Mouse (Mus musculus): ENCODE data around the gene Hist1h2bm.

Hist1h2bm gene

DNA sequence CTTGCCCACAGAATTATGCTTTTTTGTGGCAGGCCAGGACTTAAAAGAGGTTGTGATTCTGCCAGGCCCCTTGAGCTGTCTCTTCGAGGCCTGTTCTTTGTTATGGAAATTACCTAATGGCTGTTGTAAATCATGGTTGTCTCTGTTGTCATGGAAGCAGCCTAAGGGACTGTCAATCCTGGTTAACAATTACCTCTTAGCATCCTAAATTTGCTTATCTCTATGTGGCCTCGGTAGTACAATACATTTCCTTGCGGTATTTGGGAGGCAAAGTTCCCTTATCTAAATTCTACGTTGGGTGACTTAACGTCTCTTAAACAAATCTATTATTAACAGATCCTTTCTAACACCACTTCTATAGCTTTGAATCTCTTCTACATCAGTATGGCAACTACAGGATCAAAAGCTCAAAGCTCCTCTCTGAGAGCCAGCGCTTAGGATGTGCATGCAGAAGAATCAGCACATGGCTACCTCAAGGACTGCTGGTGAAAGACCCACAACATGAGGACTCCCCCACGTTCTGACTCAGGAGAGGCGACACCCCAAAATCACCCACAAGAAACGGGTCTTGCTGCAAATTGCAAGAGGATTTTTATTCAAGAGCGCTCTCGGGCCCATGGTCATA is 6.2 kb downstream of the Hist1h2bm start:
- CTCF ChIA-PET, result interaction anchor here (1.0 kb wide), 1 partner anchor 9 kb away, joined by 4 read pairs; no protein-coding TSS in a partner anchor

DNA sequence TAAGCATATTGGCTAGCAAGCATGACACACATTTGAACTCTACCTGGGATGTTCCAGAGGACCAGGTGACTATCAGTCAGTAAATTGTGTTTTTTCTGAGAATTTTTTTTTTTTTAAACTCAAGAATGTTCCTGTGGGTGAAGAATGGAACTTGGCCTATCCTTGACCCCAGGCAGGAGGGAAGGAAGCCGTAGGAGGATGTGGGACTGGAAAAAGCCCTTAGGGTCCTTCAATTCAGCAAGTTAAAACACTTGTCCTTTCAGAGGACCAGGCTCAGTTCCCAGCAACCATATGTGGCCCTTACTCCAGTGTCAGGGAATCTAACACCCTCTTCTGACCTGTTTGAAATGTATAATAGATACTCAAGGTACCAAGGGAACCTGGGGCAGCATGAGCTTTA is 7.7 kb downstream of the Hist1h2bm start:
- CTCF ChIA-PET, result no interaction called here

DNA sequence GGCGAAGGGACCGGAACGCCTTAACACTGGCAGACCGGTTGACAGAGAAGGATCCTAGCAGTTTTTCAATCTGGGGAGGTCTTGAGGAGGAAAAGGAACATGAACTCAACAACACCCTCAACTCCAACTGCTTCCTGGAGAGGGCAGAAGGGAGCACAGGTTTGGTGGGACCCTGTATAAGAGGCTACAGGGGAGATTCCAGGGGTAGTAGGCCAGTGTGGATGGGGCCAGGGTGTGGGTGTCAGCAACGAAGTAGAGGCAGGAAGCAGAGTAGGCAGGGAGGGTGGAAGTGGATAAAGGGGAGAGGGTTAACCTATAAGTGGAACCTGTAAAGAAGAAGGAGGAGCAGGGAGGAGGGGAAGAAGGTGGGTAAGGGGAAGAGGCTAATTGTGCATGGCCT is 11.6 kb downstream of the Hist1h2bm start:
- CTCF ChIA-PET, result interaction anchor here (0.7 kb wide), 1 partner anchor 532 kb away, joined by 3 read pairs; no protein-coding TSS in a partner anchor

DNA sequence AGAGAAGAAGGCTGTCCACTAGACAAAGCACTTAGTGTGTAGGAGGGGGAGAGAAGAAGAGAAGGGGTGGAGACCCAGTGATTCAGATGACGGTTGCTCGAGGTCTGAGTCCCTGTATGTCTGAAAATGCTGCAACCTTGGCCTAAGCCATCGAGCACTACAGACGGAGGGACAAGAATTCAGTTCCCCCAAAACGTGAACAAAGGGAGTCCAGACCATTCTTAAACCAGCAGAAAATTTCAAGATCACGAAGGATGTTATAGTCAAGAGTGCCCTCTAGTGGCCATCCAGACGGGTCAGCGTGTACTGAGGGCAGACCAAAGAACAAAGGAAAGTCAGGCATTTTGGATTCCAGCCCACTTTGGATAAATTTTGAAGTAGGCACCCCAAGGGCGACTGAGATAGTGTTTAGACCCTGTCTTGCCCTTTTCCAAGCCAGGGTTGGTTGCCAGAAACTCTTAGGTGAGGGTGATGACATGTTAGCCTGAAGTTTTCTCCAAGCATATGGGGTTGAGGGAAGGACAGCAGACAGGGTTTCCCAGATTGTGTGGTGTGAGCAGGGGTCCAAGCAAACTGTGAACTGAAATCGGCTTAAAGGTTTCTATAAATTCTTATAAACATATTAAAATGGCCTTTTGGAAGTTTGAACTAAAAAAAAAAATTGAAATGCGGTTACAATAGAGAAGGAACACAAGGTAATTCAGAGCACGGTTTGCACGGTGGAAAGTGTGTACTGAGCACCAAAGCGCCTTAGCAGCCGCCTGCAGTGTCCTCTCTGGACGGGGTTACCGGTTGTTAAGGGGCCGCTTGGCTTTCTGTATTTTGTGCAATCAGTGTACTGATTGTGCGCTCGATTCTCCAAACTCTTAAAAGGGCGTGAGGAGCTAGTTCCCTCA is 12.4 kb downstream of the Hist1h2bm start:
- CTCF ChIA-PET, result interaction anchor here (0.7 kb wide), 1 partner anchor 532 kb away, joined by 3 read pairs; no protein-coding TSS in a partner anchor

DNA sequence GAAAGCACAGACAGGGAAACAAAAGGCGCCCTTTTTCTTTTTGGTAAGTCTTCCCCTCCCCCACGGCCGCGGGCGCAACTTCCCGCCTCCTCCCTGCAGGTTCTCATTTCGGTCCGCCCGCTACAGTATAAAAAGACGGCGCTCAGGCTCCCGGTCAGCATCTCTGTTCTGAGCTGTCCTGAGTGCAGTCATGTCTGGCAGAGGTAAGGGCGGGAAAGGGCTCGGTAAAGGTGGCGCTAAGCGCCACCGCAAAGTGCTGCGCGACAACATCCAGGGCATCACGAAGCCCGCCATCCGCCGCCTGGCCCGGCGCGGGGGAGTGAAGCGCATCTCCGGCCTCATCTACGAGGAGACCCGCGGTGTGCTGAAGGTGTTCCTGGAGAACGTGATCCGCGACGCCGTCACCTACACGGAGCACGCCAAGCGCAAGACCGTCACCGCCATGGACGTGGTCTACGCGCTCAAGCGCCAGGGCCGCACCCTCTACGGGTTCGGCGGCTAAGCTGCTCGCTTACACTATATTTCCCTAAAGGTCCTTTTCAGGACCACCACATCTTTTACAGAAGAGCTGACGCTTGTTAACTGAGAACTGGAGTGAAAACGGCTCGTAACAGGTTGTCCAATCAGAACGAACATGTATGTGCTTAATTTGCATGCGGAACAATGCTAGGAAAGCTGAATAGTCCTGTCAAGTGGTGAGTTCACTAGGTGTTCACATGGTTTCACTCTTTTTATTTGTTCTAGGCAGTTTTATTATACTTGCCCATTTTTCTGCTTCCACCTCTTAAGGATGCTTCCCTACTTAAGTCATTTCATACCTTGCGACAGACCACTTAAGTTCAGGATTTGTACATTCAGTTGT is 13.3 kb downstream of the Hist1h2bm start, which contains the start of gene Hist1h4j:
TSS of gene Hist1h4j (plus strand) at position 159 of the 862 bp plus-strand sequence.
- CTCF ChIA-PET, result interaction anchor here (1.0 kb wide), 1 partner anchor 14 kb away, joined by 4 read pairs; no protein-coding TSS in a partner anchor

DNA sequence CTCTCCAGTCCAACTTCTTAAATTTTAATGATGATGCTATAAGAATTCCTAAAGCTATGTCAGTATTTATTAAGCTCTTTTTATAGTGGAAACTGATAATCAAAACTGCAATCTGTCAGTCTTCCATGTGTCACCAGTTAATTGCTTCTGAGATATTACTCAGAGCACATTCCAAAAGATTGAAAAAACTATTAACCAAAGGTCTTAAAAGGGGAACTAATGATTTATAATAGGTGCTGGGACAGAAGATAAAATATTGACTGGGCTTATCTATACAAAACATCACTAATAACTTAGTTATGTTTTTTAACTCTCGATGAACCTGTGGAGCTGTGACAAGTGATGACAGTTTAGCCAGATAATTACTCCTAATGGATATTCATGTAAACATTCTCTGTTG is 23.2 kb downstream of the Hist1h2bm start:
- CTCF ChIA-PET, result no interaction called here

DNA sequence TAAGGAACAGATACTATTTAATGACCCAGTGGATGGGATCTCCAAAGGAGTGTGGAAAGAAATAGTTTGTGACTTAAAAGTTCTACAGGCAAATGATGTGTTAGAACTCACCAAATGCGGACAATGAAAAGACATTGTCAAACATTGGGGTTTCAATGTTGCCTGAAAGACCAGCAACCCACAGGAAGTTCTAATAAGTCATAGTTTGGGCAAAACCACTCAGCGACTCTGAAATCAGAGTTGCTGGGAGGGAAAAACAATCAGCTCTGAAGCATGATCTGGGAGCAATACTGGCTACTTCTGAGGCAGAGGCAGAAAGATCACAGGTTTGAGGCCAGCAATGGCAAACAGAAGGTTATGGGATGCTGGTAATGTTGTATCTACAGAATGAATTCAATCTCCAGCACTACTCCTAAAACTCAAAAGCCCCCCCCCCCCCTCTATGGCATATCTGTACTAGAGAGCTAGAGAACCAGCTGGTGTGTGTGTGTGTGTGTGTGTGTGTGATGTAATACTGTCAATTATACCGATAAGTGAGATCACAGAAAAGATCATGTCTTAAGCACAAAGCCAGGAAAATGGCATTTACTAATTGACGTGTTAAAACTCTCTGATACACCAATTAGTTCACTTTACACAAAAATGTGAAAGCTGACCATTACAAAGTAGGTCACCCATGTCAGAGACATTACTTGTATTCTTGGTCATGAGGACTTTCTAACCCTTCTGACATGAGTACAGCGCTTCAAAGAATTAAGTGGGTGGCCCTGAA is 27.7 kb downstream of the Hist1h2bm start:
- CTCF ChIA-PET, result interaction anchor here (0.6 to 1.7 kb wide), 7 partner anchors 10 to 349 kb away, joined by 3 to 8 read pairs (median 4); partner anchors contain the start of gene Hist1h4j

DNA sequence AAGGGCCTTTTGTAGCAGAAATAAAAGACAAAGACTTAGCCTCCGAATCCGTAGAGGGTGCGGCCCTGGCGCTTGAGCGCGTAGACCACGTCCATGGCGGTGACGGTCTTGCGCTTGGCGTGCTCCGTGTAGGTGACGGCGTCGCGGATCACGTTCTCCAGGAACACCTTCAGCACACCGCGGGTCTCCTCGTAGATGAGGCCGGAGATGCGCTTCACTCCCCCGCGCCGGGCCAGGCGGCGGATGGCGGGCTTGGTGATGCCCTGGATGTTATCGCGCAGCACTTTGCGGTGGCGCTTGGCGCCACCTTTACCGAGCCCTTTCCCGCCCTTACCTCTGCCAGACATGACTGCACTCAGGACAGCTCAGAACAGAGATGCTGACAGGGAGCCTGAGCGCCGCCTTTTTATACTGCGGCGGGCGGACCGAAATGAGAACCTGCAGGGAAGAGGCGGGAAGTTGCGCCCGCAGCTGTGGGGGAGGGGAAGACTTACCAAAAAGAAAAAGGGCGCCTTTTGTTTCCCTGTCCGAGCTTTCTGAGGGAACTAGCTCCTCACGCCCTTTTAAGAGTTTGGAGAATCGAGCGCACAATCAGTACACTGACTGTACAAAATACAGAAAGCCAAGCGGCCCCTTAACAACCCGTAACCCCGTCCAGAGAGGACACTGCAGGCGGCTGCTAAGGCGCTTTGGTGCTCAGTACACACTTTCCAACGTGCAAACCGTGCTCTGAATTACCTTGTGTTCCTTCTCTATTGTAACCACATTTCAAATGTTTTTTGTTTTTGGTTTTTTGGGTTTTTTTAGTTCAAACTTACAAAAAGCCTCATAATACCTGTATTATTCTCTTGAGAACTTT is 28.5 kb downstream of the Hist1h2bm start, which contains the start of gene Hist1h4k:
TSS of gene Hist1h4k (minus strand) at position 347 of the 859 bp plus-strand sequence.
- CTCF ChIA-PET, result interaction anchor here (0.6 to 1.7 kb wide), 7 partner anchors 11 to 350 kb away, joined by 3 to 8 read pairs (median 4); partner anchors contain the start of gene Hist1h4j

DNA sequence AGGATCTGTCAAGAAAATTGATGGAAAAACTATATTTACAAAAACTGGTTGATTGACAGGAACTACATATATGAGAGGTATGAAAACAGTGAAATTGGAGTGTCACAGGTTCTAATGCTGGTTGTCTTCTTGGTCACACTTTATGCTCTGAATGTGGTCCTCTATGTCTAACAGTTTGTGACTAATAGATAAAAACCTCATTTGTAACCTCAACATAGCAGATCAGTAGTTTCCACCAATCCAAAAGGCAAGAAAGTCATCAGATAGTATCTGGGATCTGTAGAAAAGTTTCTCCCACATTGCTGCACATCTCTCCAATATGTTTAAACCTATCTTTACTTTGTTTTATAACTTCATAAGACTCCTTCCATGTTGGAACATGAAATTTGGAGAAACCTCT is 29.6 kb downstream of the Hist1h2bm start:
- CTCF ChIA-PET, result no interaction called here

DNA sequence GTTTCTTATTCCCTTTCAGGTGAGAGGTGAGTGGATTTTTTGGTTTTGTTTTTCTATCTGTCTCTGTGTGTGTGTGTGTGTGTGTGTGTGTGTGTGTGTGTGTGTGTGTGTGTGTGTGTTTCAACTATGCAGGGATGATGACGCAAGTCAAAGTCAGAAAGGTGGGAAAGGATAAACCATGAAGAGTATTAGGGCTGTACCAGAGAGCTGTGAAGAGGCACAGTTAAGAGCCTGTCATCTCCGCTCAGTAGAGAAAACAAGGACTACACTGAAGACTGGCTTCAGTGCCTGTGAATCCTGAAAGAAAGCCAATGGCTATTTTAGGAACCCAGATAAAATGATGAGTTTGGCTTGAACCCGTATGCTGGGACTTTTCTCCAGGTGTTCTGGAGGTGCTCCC is 30.0 kb downstream of the Hist1h2bm start:
- CTCF ChIA-PET, result no interaction called here

DNA sequence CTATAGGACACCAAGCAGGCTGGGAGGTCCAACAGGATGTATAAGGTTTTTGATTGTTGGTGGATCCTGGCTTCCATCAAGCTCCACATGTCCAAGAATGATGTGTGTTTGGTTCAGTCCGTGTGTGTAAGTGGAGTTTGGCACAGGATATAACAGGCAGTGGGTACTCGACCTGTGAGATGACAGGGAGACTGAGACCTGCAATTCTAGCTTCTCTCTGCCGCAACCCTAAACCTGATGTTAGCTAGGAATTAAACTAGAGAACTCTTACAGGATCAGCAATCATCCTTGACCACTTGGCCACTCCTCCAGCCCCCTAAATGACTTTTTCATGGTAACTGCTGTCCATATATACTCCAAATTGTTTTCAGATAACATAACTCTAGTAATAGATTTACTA is 30.5 kb downstream of the Hist1h2bm start:
- CTCF ChIA-PET, result no interaction called here

DNA sequence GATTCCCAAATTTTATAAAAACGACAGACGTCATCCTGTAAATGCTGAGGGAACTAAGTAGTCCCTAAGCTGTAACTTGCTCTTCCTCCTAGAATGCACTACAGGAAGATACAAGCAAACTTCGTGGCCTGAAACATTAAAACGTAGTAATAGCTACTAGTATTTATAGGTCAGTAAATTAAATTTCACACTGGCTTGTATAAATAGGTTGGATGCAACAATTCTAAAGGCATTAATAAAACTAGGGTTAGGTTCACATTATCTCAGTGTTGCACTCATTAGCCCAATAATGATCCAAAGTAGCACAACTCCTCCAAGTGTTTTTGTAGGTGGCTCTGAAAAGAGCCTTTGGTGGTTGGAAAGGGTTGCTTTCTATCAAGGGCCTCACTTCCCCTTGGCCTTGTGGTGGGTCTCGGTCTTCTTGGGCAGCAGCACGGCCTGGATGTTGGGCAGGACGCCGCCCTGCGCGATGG is 31.2 kb downstream of the Hist1h2bm start:
- CTCF ChIA-PET, result interaction anchor here (0.6 kb wide), 1 partner anchor 26 kb away, joined by 3 read pairs; no protein-coding TSS in a partner anchor

DNA sequence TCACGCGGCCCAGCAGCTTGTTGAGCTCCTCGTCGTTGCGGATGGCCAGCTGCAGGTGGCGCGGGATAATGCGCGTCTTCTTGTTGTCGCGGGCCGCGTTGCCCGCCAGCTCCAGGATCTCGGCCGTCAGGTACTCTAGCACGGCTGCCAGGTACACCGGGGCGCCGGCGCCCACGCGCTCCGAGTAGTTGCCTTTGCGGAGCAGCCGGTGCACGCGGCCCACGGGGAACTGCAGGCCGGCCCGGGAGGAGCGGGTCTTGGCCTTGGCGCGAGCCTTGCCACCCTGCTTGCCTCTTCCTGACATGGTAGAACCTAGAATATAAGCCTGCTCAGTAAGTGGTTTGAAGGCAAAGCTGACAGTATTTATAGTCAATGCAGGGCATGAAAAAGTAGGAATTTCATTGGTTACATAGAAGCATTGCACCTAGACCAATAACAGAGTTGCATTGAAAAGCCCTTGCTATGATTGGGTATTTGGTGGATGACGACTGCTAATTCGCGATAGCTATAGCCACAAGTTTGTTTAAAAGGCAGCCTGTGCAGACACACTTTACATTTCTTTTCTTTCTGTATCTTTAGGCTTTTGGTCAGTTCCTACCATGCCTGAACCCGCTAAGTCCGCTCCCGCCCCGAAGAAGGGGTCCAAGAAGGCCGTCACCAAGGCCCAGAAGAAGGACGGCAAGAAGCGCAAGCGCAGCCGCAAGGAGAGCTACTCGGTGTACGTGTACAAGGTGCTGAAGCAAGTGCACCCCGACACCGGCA is 31.9 kb downstream of the Hist1h2bm start, which contains the start of the genes Hist1h2ak and Hist1h2bn:
TSS of gene Hist1h2ak (minus strand) at position 304 of the 762 bp plus-strand sequence.
TSS of gene Hist1h2bn (plus strand) at position 600 of the 762 bp plus-strand sequence.
- CTCF ChIA-PET, result interaction anchor here (0.6 kb wide), 2 partner anchors 25 kb away, joined by 3 read pairs; no protein-coding TSS in a partner anchor

DNA sequence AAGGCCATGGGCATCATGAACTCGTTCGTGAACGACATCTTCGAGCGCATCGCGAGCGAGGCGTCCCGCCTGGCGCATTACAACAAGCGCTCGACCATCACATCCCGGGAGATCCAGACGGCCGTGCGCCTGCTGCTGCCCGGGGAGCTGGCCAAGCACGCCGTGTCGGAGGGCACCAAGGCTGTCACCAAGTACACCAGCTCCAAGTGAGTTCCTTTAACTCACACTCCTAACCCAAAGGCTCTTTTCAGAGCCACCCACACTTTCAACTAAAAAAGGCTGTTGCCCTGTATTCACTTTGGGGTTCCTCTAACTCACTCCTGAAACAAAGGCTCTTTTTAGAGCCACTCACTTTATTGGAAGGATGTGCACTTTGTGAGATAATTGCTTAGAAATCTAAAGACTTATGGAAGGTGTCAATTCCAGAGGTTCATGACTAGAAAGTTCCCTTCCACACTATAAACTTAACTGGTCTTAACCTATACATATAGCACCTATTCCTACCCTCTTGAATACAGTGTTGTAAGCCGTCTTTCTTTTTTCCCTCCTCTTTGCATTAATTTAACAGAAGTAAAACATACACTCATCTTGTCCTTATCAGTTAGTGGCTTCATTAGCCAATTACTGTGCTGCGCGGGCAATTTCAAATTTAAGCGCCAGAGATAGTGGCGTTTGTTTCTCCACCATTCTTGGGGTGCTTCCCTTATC is 32.6 kb downstream of the Hist1h2bm start:
- CTCF ChIA-PET, result interaction anchor here (0.6 kb wide), 1 partner anchor 24 kb away, joined by 3 read pairs; no protein-coding TSS in a partner anchor

DNA sequence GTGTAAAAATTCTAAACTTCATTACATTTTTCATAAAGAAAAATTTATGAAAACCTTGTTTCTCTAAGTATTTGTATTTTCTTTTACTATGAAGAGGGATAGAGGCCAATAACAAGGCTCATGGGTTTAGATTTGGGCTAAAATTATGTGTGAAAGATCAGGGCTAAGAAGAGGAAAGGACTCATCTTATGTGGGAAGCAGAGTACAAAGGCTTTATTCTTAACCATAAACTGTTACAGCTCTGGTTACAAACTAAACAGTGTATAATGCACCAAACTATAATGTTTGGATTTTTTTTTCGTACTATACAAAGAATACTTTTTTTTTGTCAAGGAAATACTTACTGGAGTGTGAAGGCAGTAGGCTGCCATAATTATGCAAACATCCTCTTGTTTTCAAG is 33.9 kb downstream of the Hist1h2bm start:
- CTCF ChIA-PET, result interaction anchor here (0.7 kb wide), 1 partner anchor 28 kb away, joined by 3 read pairs; no protein-coding TSS in a partner anchor

Measured in spleen, embryonic (tissue).